Mouse (Mus musculus): ENCODE measurements around the gene Mtmr2.
"Not testable (repeated sequence)": the region's sequence is repeated elsewhere in the genome, so short reads cannot be mapped to it uniquely, and the experiment has no call there.

Mtmr2 gene

DNA sequence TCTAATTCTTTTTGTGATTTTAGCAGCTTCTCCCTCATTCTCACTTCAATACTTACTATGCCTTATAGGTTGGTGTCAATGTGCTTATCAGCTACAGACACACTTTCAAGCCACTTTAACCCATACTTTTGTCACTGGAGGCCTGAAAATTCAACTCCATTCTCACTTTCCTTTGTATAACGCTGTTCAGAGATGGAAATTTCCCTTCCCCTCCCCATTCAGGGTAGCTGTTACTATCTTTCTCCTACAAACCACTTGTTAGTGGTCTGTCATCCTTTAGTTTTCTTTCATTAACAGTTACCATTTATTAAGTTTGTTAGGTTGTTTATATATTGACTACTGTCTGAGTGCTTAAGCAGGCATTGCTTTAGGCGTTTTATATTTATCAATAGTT, at the start of gene Mtmr2:
Gene Mtmr2 (plus strand): TSS at position 7 of the 394 bp plus-strand sequence.
- no peak for DNase-seq

GRCm38 (mm10) chr9:13699061-13699780, 49.0 kb upstream of the Mtmr2 start:
- no peak for DNase-seq

GRCm38 (mm10) chr9:13699781-13700116, 48.5 kb upstream of the Mtmr2 start:
- no peak for DNase-seq

GRCm38 (mm10) chr9:13701773-13702172, 46.4 kb upstream of the Mtmr2 start:
- no peak for DNase-seq

DNA sequence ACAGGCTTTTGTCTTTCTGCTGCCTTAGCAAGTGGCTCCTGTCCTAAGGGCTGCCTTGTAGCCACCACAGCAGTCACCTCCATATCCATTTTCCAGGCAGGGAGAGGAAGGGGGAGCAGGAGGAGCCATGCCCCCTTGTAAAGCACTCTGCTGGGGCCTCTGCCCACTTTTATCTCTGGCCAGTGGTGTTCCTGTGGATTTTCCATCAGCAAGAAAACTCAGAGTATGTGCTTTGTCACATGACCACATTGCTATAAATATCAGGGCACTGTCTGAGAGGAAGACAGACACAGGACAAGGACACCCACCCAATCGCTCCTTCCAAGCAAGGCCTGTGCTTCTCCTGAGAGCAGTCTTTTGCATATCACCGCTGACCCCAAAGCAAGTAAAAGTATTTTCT, 45.1 kb upstream of the Mtmr2 start:
- DNase-seq, result no peak

DNA sequence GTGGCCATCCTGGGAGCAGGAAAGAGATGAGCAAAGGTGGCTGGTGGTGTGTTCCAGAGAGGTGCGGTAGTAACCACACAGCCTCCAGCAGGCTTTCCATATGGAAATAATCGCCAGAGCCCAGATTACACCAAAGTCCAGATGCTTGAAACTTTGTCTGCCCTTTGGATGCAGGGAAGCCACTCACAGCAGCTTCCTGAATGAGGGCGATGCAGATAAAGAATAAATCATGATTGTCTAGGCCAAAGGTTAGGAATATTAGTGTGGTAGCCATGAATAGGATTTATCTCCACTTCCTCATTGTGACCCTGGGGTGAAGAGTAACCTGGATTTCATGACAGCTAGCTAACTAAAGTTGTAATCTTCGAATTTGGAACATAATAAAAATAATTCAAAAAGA, 43.3 kb upstream of the Mtmr2 start:
- DNase-seq, result no peak

- DNase-seq, result no peak
Measured at GRCm38 (mm10) chr9:13707066-13707555, 41.1 kb upstream of the Mtmr2 start.

DNA sequence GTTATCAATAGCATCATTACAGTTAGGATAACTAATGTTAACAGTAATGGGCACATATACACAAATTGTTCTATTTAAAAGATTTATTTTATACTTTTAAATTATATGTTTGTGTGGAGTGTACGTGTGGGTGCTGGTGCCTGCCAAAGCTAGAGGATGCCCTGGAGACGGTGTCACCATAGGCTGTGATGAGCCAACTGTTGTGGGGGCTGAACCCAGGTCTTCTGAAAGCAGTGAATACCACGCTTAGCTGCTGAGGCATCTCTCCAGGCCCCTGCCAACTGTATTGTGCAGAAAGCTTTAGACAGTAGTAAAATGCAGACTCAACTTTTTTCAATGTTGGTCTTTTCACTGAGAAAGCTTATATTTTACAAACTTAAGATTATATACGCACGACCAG, 38.8 kb upstream of the Mtmr2 start:
- no peak for DNase-seq

- DNase-seq, result not testable (repeated sequence)
Measured at GRCm38 (mm10) chr9:13715891-13716290, 32.3 kb upstream of the Mtmr2 start.

DNA sequence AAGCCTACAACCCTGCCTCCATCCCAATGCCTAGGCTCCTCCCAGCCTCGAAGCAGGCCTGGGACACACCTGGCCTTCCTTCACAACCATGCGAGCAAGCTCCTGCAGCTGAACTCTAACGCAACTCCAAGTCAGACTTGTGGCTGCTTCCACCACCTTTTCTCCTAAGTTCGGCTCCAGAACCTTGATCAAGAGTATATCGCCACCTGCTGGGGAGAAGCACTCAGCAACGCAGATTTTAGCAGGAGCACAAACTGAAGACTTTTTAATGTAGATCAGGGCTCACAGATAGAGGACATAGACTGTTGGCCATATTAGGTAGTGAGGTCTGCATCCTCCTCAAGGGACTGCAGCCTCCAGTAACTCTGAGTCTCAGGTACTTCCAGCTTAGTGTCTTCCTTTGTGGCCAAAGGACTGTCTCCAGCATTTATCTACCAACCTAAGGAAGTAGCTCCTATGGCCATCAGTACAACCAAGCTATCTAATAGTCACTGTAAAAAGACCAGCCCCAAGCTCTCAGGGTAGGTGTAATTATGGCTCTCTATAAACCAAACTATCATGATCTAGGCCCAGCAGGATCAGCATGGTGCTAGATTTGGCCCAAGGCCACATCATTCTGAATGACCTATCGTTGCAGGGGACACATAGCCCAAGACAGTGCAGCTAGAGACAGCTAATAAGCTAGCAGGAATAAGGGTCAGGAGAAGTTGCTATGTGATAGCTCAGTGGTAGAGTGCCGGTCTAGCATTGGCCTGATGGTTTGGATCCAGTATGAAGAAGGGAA, 31.7 kb upstream of the Mtmr2 start:
- peak; percentile 79 for DNase-seq

DNA sequence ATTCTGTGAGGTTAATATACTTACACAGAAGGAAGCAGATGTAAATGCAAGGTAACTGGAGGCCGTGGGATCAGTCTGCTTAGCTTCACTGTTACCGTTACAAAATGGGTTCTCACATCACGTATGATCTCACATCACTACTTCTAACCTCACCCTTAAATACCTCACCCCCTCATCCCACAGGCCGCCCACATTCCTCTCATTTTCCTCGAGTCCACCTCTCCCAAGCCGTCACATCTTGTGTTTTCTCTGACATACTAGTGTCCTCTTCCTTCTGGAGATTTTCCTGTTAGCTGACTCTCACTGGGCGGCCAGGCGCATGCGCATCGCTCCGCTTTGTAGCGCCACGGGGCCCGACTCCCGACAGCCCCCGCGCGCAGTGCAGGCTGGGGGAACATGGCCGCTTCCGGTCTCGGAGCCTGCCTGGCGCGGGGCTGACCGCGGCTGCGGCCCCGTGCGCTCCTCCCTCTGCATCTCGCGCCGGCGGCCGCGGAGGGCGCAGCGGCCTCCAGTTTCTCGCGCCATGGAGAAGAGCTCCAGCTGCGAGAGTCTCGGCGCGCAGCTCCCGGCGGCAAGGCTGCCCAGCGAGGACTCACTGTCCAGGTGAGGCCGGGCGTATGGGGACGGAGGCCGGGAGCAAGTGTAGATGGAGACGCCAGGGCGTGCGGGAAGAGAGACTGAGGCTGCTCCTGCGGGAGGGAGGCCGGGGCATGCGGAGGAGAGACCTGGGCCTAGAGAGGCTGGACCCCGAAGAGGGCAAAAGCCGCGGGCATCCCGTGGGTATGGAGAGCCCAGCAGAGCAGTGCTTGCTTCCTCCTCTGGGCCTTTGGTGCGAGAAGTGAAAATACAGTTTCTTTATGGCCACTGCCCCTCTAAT, 826 bp downstream of the Mtmr2 start:
- DNase-seq, result peak; percentile 98

- no peak for DNase-seq
Measured at GRCm38 (mm10) chr9:13749675-13749998, 1.4 kb downstream of the Mtmr2 start.

- DNase-seq, result no peak
Measured at GRCm38 (mm10) chr9:13752543-13752942, 4.3 kb downstream of the Mtmr2 start.

DNA sequence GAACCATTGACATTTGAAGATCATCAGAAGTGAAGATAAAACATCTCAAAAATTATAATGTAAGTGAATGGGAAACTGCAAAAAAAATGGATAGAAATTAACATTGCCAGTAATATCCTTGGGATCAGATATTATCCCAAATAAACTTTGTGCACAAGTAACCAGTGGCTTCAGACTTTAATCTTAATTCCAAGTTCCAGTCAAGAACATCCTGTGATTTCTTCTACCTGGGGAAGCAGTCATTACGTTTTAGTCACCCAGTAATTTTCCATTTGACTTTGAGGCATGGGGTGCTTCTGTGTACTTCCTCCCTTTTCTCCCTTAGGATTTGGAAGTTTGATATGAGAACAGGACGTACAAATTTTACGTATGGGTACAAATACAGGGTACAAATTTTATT, 12.2 kb downstream of the Mtmr2 start:
- DNase-seq, result no peak

DNA sequence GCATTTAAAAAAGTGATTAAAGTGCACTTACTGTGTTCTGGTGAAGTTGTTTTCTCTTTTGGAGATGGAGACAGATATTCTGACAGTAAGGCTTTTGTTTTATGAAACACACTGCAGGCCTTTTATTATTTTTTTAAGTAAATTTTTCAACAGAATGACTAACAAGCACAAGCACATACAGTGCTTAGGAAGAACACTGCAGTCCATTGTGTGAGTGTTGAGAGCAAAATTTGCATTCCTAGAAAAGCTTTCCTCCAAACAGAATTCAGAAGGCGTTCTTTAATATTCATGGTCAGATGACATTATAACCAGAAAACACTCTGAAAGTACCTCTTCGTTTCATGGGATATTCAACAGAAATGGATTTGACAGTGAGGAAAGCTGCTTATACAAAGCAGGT, 17.4 kb downstream of the Mtmr2 start:
- DNase-seq, result no peak

- no peak for DNase-seq
Measured at GRCm38 (mm10) chr9:13766570-13766969, 18.4 kb downstream of the Mtmr2 start.

- no peak for DNase-seq
Measured at GRCm38 (mm10) chr9:13774732-13775131, 26.5 kb downstream of the Mtmr2 start.

DNA sequence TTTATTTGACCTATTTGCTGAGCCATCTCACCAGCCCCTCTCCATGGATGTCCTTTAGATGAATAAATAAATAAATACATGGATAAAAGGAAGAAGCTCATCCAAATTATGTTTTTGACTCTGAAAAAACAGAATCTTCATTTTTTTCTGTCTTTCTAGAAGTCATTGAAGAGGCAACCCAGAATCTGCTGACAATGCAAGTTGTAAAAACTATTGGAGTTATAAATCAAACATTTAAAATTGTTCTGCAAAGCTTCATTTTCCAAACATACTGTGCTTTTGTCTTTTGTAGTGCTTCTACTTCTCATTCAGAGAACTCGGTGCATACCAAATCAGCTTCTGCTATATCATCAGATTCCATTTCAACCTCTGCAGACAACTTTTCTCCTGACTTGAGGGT, 33.8 kb downstream of the Mtmr2 start:
- DNase-seq, result no peak

GRCm38 (mm10) chr9:13790864-13791263, 42.7 kb downstream of the Mtmr2 start:
- DNase-seq, result not testable (repeated sequence)

DNA sequence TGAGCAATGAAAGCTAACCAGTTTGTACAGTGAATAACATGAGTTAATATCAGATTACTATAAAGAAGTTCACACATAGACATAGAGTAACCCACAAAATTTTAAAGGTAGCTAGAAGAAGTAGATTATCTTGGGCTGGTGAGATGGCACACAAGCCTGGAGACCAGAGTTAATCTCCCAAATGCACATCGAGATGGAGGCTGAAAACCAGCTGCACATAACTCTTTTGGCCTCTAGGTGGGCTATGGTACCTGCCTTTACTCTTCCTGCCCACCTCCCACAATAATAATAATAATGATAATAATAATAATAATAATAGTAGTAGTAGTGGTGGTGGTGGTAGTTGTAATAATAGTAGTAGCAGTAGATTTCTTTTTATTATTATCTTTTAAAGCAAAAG, 46.1 kb downstream of the Mtmr2 start:
- no peak for DNase-seq

DNA sequence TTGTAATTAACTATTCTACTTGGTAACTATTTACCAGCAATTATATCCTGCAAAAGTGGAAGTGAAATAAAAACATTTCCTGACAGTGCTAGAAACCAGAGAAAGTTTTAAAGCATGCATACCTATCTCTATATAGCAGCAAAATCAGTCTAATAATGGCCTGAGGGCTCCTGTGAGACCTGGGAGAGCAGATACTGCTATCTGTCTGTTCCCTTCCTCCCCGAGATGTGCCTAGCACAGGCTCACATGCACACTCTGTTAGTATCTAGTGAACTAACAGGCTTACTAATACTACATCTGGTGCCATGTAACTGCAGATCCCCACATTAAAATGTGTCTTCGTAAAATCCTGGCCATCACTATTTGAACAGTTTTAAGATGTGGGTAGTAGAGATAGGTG, 46.5 kb downstream of the Mtmr2 start:
- DNase-seq, result no peak

DNA sequence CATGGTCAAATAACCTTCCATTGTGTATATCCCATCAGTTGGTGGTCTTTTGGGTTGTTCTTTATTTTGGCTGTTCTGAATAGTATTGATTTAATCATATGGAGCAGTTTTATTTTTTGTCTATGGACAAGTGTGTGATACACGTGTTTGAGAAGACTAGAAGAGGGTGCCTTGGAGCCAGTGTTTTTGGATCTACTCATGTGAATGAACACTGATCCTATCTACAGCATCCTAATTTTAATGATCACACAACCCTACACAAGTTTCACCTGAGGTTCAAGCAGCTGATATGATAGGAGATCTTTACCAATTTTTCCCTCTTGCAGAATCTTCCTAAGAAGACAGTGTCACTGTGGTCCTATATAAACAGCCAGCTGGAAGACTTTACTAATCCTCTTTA, 56.3 kb downstream of the Mtmr2 start:
- no peak for DNase-seq

DNA sequence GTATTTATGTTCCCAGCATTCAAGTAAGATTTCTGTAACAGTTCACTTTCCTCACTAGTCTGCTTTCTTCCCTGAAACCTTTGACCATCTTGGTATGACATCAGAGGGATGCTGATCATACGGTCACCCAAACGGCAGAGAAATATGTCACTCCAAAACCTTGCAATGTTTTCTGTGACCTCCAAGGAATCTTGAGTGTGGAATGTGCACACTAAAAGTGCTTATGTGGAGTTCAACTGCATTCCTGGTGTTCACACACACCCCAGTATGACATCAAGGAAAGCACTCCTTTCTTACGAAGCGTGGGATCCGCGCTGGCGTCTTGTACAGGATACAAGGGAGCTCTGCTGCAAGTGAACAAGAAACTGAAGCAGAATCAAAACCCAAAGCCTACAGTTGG, 58.6 kb downstream of the Mtmr2 start:
- DNase-seq, result no peak

DNA sequence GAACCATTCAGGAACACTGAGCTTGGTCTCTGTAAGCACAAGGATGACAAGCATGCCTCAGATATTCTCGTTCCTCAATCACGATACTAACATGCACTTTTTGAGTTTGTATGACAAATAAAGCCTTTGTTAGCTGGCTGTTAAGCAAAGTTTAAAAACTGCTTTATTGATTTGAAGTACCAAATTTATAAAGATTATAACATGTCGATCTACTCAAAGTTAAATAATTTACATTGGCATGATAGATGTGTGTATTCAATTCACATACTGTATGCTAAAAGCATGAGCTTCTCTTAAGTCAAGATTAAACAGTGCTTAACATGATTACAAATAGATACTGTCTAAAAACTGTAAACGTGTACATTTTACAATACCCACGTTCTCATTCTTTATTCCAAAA, 59.4 kb downstream of the Mtmr2 start:
- DNase-seq, result no peak

All from right cerebral cortex, postnatal 4 days (tissue).